Mouse (Mus musculus) midbrain, embryonic 11.5 days (tissue): ENCODE measurements around the gene Chid1. TPM values are rescaled to one million over a fixed set of nuclear protein-coding genes. Genes with fewer than 3 reads are reported as not detected.

Source experiments
- ATAC-seq: fragments of 200-750 bp; cut with Nextera tagmentation; 2 replicates; pipeline ENCODE4 v1.8.0; 2017; ENCODE audit warnings: moderate TSS enrichment, moderate library complexity; ENCODE audit not compliant: low FRiP score
- DNase-seq: peaks from one replicate; pipeline ENCODE4 v3.0.0; 2015; ENCODE audit warnings: low spot score; ENCODE audit errors: missing footprints
- H3K27ac ChIP-seq: fragments of 300-500 bp; sonication (generic); 2 replicates; pipeline ENCODE4 v1.5.1; 2014; ENCODE audit warnings: low read depth, low read length
- H3K27me3 ChIP-seq: fragments of 300-500 bp; sonication (generic); 2 replicates; pipeline ENCODE4 v1.6.1; 2014; ENCODE audit warnings: mild to moderate bottlenecking, low read length, moderate library complexity, mixed read lengths; ENCODE audit not compliant: control insufficient read depth, insufficient read depth
- H3K36me3 ChIP-seq: fragments of 300-500 bp; sonication (generic); 2 replicates; pipeline ENCODE4 v1.6.1; 2014; ENCODE audit warnings: mild to moderate bottlenecking, low read length, moderate library complexity, mixed read lengths; ENCODE audit not compliant: control insufficient read depth, insufficient read depth
- H3K4me1 ChIP-seq: fragments of 300-500 bp; sonication (generic); 2 replicates; pipeline ENCODE4 v1.6.1; 2014; ENCODE audit warnings: low read length; ENCODE audit not compliant: control insufficient read depth, insufficient read depth
- H3K4me2 ChIP-seq: fragments of 300-500 bp; sonication (generic); 2 replicates; pipeline ENCODE4 v1.6.1; 2014; ENCODE audit warnings: mild to moderate bottlenecking, moderate library complexity
- H3K4me3 ChIP-seq: fragments of 300-500 bp; sonication (generic); 2 replicates; pipeline ENCODE4 v1.5.1; 2014; ENCODE audit warnings: low read depth, low read length
- H3K9ac ChIP-seq: fragments of 300-500 bp; sonication (generic); 2 replicates; pipeline ENCODE4 v1.6.1; 2014; ENCODE audit warnings: low read length
- H3K9me3 ChIP-seq: fragments of 300-500 bp; sonication (generic); 2 replicates; pipeline ENCODE4 v1.6.1; 2016; ENCODE audit warnings: low read length; ENCODE audit not compliant: control insufficient read depth
- WGBS: fragments of 180-500 bp; shearing (Covaris S2); extraction: QIAGEN DNeasy Blood & Tissue Kit; methylation state at CpG from one replicate; pipeline ENCODE4 v1.1.7; 2014; 5-methylcytosine and 5-hydroxymethylcytosine counted together
- polyA plus RNA-seq: library from polyadenylated mRNA; unstranded; fragments of >200 nt; fragmentation: Nextera tagmentation; extraction: Ambion mirVana; gene quantifications from 2 replicates; pipeline ENCODE4 v1.2.1, GENCODE M21; 2014

Gene Chid1
- polyA plus RNA-seq, 1 experiment from 2014 or later = 23.3 TPM

GRCm38 (mm10) chr7:141561682-141562391, 22.2 kb upstream of the Chid1 start, which contains the start of gene Ap2a2:
Ap2a2 (plus strand) TSS chr7:141562173.
- peak within 1 kb of the TSS; percentile 96 for H3K4me3 ChIP-seq
- under 1% methylated on average over 72 of the region's 72 CpGs for WGBS

GRCm38 (mm10) chr7:141560471-141560870, 20.8 kb upstream of the Chid1 start:
- Histone ChIP-seq H3K27me3 (no peaks in the 10 kb centered on the region), H3K4me3 (no peak overlapping the region), H3K36me3 (no peaks in the 10 kb centered on the region), H3K9me3 (no peaks in the 10 kb centered on the region), H3K9ac (no peak overlapping the region), H3K4me2 (no peak overlapping the region), H3K27ac (no peak overlapping the region), H3K4me1 (peaks cover 13% of the 10 kb centered on the region)
- DNase-seq (no peak), ATAC-seq (no peak)
- 83% methylated on average over 4 of the region's 4 CpGs for WGBS

More at GRCm38 (mm10) chr7:141561682-141562391, 22.2 kb upstream of the Chid1 start, which contains the start of gene Ap2a2:
- Histone ChIP-seq H3K9me3 (no peaks in the 10 kb centered on the region), H3K9ac (peak within 1 kb of the TSS; percentile 94), H3K36me3 (no peaks in the 10 kb centered on the region), H3K4me1 (peaks cover 13% of the 10 kb centered on the region), H3K27ac (peak within 1 kb of the TSS; percentile 66), H3K4me2 (peak within 1 kb of the TSS; percentile 68), H3K27me3 (no peaks in the 10 kb centered on the region)
- ATAC-seq = peak; percentile 95
- DNase-seq = peak; percentile 100

GRCm38 (mm10) chr7:141559726-141560325, 20.2 kb upstream of the Chid1 start:
- H3K9ac ChIP-seq = no peak overlapping the region
- no peak overlapping the region for H3K4me3 ChIP-seq
- H3K9me3 ChIP-seq = no peaks in the 10 kb centered on the region
- DNase-seq (no peak), ATAC-seq (no peak)
- no peaks in the 10 kb centered on the region for H3K27me3 ChIP-seq
- H3K36me3 ChIP-seq = no peaks in the 10 kb centered on the region
- no peak overlapping the region for H3K4me2 ChIP-seq
- peaks cover 13% of the 10 kb centered on the region for H3K4me1 ChIP-seq
- no peak overlapping the region for H3K27ac ChIP-seq
- 81% methylated on average over 2 of the region's 2 CpGs for WGBS

- H3K27me3 ChIP-seq = no peaks in the 10 kb centered on the region
- H3K36me3 ChIP-seq = no peaks in the 10 kb centered on the region
- ATAC-seq = no peak
- peaks cover 9% of the 10 kb centered on the region for H3K4me1 ChIP-seq
- no peak overlapping the region for H3K27ac ChIP-seq
- no peak overlapping the region for H3K4me2 ChIP-seq
- DNase-seq = no peak
- H3K9me3 ChIP-seq = no peaks in the 10 kb centered on the region
- no peak overlapping the region for H3K9ac ChIP-seq
- no peak overlapping the region for H3K4me3 ChIP-seq
These were observed 19.3 kb upstream of the Chid1 start for GRCm38 (mm10) chr7:141558946-141559345.

GRCm38 (mm10) chr7:141558329-141558776, 18.7 kb upstream of the Chid1 start:
- Histone ChIP-seq H3K9me3 (no peaks in the 10 kb centered on the region), H3K4me1 (peaks cover 4% of the 10 kb centered on the region), H3K9ac (no peak overlapping the region), H3K36me3 (no peaks in the 10 kb centered on the region), H3K27ac (no peak overlapping the region), H3K4me3 (no peak overlapping the region), H3K4me2 (no peak overlapping the region), H3K27me3 (no peaks in the 10 kb centered on the region)
- WGBS = 66% methylated on average over 4 of the region's 4 CpGs
- ATAC-seq (no peak), DNase-seq (no peak)

GRCm38 (mm10) chr7:141550464-141550863, 10.8 kb upstream of the Chid1 start:
- H3K4me3 ChIP-seq = no peak overlapping the region
- DNase-seq = no peak
- no peaks in the 10 kb centered on the region for H3K4me1 ChIP-seq
- no peak overlapping the region for H3K9ac ChIP-seq
- no peaks in the 10 kb centered on the region for H3K9me3 ChIP-seq
- H3K4me2 ChIP-seq = no peak overlapping the region
- WGBS = 81% methylated on average over 2 of the region's 2 CpGs
- no peaks in the 10 kb centered on the region for H3K36me3 ChIP-seq
- no peak for ATAC-seq
- no peak overlapping the region for H3K27ac ChIP-seq
- no peaks in the 10 kb centered on the region for H3K27me3 ChIP-seq

GRCm38 (mm10) chr7:141549432-141550061, 9.9 kb upstream of the Chid1 start:
- H3K36me3 ChIP-seq = no peaks in the 10 kb centered on the region
- no peaks in the 10 kb centered on the region for H3K9me3 ChIP-seq
- H3K27me3 ChIP-seq = no peaks in the 10 kb centered on the region
- H3K4me2 ChIP-seq = no peak overlapping the region
- no peak for DNase-seq
- H3K27ac ChIP-seq = no peak overlapping the region
- H3K4me1 ChIP-seq = no peaks in the 10 kb centered on the region
- ATAC-seq = no peak
- no peak overlapping the region for H3K4me3 ChIP-seq
- 84% methylated on average over 3 of the region's 3 CpGs for whole genome bisulfite sequencing
- no peak overlapping the region for H3K9ac ChIP-seq

- Histone ChIP-seq H3K4me2 (no peak overlapping the region), H3K9me3 (no peaks in the 10 kb centered on the region), H3K4me3 (no peak overlapping the region), H3K9ac (no peak overlapping the region), H3K36me3 (no peaks in the 10 kb centered on the region), H3K27me3 (no peaks in the 10 kb centered on the region; the same call in 1 of the 2 replicates), H3K4me1 (peaks cover 4% of the 10 kb centered on the region; the same call in 1 of the 2 replicates), H3K27ac (no peak overlapping the region)
- DNase-seq = no peak
- no peak for ATAC-seq
- 86% methylated on average over 4 of the region's 4 CpGs for WGBS
These were observed 5.0 kb upstream of the Chid1 start for GRCm38 (mm10) chr7:141544654-141545053.

GRCm38 (mm10) chr7:141542588-141542987, 2.9 kb upstream of the Chid1 start:
- DNase-seq (no peak), ATAC-seq (no peak)
- Histone ChIP-seq H3K27me3 (no peaks in the 10 kb centered on the region; the same call in 1 of the 2 replicates), H3K36me3 (no peaks in the 10 kb centered on the region), H3K4me1 (peaks cover 14% of the 10 kb centered on the region), H3K9me3 (no peaks in the 10 kb centered on the region), H3K4me3 (no peak overlapping the region), H3K27ac (no peak overlapping the region), H3K4me2 (no peak overlapping the region), H3K9ac (no peak overlapping the region)
- WGBS = 78% methylated on average over 2 of the region's 2 CpGs
